Mouse (Mus musculus): ENCODE results near the gene Ngdn. TPM values are rescaled to one million over a fixed set of nuclear protein-coding genes. Genes with fewer than 3 reads are reported as not detected.
"Not testable (repeated sequence)": the region's sequence is repeated elsewhere in the genome, so short reads cannot be mapped to it uniquely, and the experiment has no call there.

Gene Ngdn
- total and polyA plus RNA-seq, 3 experiments: 75.4 to 111 (median 77.9) TPM

- no peak for TF ChIP-seq MXI1 (IDR thresholded peaks at IDR 0.05; ENCODE audit: low read depth, low read length)
- no peak for TF ChIP-seq ZMIZ1 (IDR thresholded peaks at IDR 0.05; ENCODE audit: low read depth, low read length)
- TF ChIP-seq BHLHE40 (IDR thresholded peaks at IDR 0.05; ENCODE audit: low read depth, low read length): no peak
- no peak for TF ChIP-seq MYC (IDR thresholded peaks at IDR 0.05; ENCODE audit: low read depth, low read length)
- TF ChIP-seq KAT2A (IDR thresholded peaks at IDR 0.05; ENCODE audit: insufficient replicate concordance, low read length): no peak
- TF ChIP-seq ELF1 (IDR thresholded peaks at IDR 0.05; ENCODE audit: low read depth, low read length): no peak
- no peak for TF ChIP-seq POLR2AphosphoS2 (IDR thresholded peaks at IDR 0.05; ENCODE audit: low read depth, low read length)
- no peak for TF ChIP-seq MEF2A (IDR thresholded peaks at IDR 0.05; ENCODE audit: borderline replicate concordance, low read depth, low read length)
- TF ChIP-seq MAX (IDR thresholded peaks at IDR 0.05; ENCODE audit: low read length): no peak
- TF ChIP-seq TCF12 (IDR thresholded peaks at IDR 0.05; ENCODE audit: low read depth, low read length): no peak
- no peak for TF ChIP-seq SMC3 (IDR thresholded peaks at IDR 0.05; ENCODE audit: low read depth, low read length)
- no peak for TF ChIP-seq CHD1 (IDR thresholded peaks at IDR 0.05; ENCODE audit: low read depth, low read length)
- dilution Hi-C loops (cut with MboI; ENCODE audit: extremely low pct_ligation_motif_present, extremely low pct_unique_long_range_greater_than_20kb, low sequenced_read_pairs): no loop called here
- no peaks in the 10 kb centered on the region for H3K79me2 ChIP-seq (replicated peaks; ENCODE audit: control insufficient read depth, extremely low read depth, insufficient read depth, poor library complexity, severe bottlenecking)
- no peak overlapping the region for H3K27ac ChIP-seq (ENCODE audit: insufficient read depth, low read depth)
- peaks cover 77% of the 10 kb centered on the region for H3K27me3 ChIP-seq (replicated peaks)
- H3K4me3 ChIP-seq (replicated peaks in 1 of 3; ENCODE audit: low read depth in 2 of 3, low read length in 2 of 3, poor library complexity in 1 of 3): no peak overlapping the region
- in situ Hi-C loops (cut with MboI; ENCODE audit: low pct_ligation_motif_present, low pct_unique_long_range_greater_than_20kb, low sequenced_read_pairs): loop anchor here (5.0 kb wide), 1 partner anchor 35 kb away; no protein-coding TSS in a partner anchor
- no peak for DNase-seq (ENCODE audit: extremely low read depth)
- H3K9ac ChIP-seq (ENCODE audit: insufficient read depth, low read depth): no peak overlapping the region
- peaks cover 6% of the 10 kb centered on the region for H3K9me3 ChIP-seq (replicated peaks; ENCODE audit: low read length)
- H3K4me1 ChIP-seq (ENCODE audit: control insufficient read depth in 1 of 2, insufficient read depth in 2 of 2): no peaks in the 10 kb centered on the region
- no peaks in the 10 kb centered on the region for H3K36me3 ChIP-seq (replicated peaks in 1 of 2; ENCODE audit: control insufficient read depth in 1 of 2, insufficient read depth in 1 of 2, low read length in 1 of 2)
- H3K4me2 ChIP-seq (ENCODE audit: insufficient read depth, low read depth, poor library complexity, severe bottlenecking): no peak overlapping the region
Measured at GRCm38 (mm10) chr14:54997297-54997696, 18.0 kb upstream of the Ngdn start.

- Histone ChIP-seq H3K36me3 (replicated peaks in 1 of 2; ENCODE audit: control insufficient read depth in 1 of 2, insufficient read depth in 1 of 2, low read length in 1 of 2) (no peaks in the 10 kb centered on the region), H3K9me3 (replicated peaks; ENCODE audit: low read length) (peaks cover 6% of the 10 kb centered on the region), H3K79me2 (replicated peaks; ENCODE audit: control insufficient read depth, extremely low read depth, insufficient read depth, poor library complexity, severe bottlenecking) (no peaks in the 10 kb centered on the region), H3K4me3 (replicated peaks in 1 of 3; ENCODE audit: low read depth in 2 of 3, low read length in 2 of 3, poor library complexity in 1 of 3) (no peak overlapping the region), H3K9ac (ENCODE audit: insufficient read depth, low read depth) (no peak overlapping the region), H3K27ac (ENCODE audit: insufficient read depth, low read depth) (no peak overlapping the region), H3K4me1 (ENCODE audit: control insufficient read depth in 1 of 2, insufficient read depth in 2 of 2) (no peaks in the 10 kb centered on the region), H3K27me3 (replicated peaks) (peaks cover 70% of the 10 kb centered on the region), H3K4me2 (ENCODE audit: insufficient read depth, low read depth, poor library complexity, severe bottlenecking) (no peak overlapping the region)
- no peak for DNase-seq (ENCODE audit: extremely low read depth)
- in situ Hi-C loops (cut with MboI; ENCODE audit: low pct_ligation_motif_present, low pct_unique_long_range_greater_than_20kb, low sequenced_read_pairs) (loop anchor here (5.0 kb wide), 1 partner anchor 36 kb away; no protein-coding TSS in a partner anchor), dilution Hi-C loops (cut with MboI; ENCODE audit: extremely low pct_ligation_motif_present, extremely low pct_unique_long_range_greater_than_20kb, low sequenced_read_pairs) (no loop called here)
- no peak for TF ChIP-seq JUN (IDR thresholded peaks at IDR 0.05; ENCODE audit: insufficient read depth, low read depth, low read length)
- TF ChIP-seq BHLHE40 (IDR thresholded peaks at IDR 0.05; ENCODE audit: low read depth, low read length): no peak
- TF ChIP-seq UBTF (IDR thresholded peaks at IDR 0.05; ENCODE audit: low read depth, low read length): no peak
- no peak for TF ChIP-seq CHD1 (IDR thresholded peaks at IDR 0.05; ENCODE audit: low read depth, low read length)
- TF ChIP-seq ZKSCAN1 (IDR thresholded peaks at IDR 0.05; ENCODE audit: borderline replicate concordance, low read depth, low read length): no peak
- no peak for TF ChIP-seq ZC3H11A (IDR thresholded peaks at IDR 0.05; ENCODE audit: low read depth, low read length)
- no peak for TF ChIP-seq MXI1 (IDR thresholded peaks at IDR 0.05; ENCODE audit: low read depth, low read length)
- no peak for TF ChIP-seq POLR2AphosphoS2 (IDR thresholded peaks at IDR 0.05; ENCODE audit: low read depth, low read length)
- TF ChIP-seq ELF1 (IDR thresholded peaks at IDR 0.05; ENCODE audit: low read depth, low read length): no peak
- no peak for TF ChIP-seq RAD21 (IDR thresholded peaks at IDR 0.05; ENCODE audit: low read depth, low read length)
- TF ChIP-seq TBP (conservative IDR thresholded peaks at IDR 0.05; ENCODE audit: low read depth, low read length): no peak
Measured at GRCm38 (mm10) chr14:54998680-54999079, 16.6 kb upstream of the Ngdn start.

- H3K4me3 ChIP-seq (replicated peaks in 1 of 3; ENCODE audit: low read depth in 2 of 3, low read length in 2 of 3, poor library complexity in 1 of 3); H3K9me3 ChIP-seq (replicated peaks; ENCODE audit: low read length); H3K9ac ChIP-seq (ENCODE audit: insufficient read depth, low read depth); H3K36me3 ChIP-seq (replicated peaks in 1 of 2; ENCODE audit: control insufficient read depth in 1 of 2, insufficient read depth in 1 of 2, low read length in 1 of 2); H3K4me1 ChIP-seq (ENCODE audit: control insufficient read depth in 1 of 2, insufficient read depth in 2 of 2); H3K79me2 ChIP-seq (replicated peaks; ENCODE audit: control insufficient read depth, extremely low read depth, insufficient read depth, poor library complexity, severe bottlenecking); dilution Hi-C loops (cut with MboI; ENCODE audit: extremely low pct_ligation_motif_present, extremely low pct_unique_long_range_greater_than_20kb, low sequenced_read_pairs); H3K4me2 ChIP-seq (ENCODE audit: insufficient read depth, low read depth, poor library complexity, severe bottlenecking); H3K27ac ChIP-seq (ENCODE audit: insufficient read depth, low read depth); DNase-seq (ENCODE audit: extremely low read depth): not testable (repeated sequence)
- in situ Hi-C loops (cut with MboI; ENCODE audit: low pct_ligation_motif_present, low pct_unique_long_range_greater_than_20kb, low sequenced_read_pairs): loop anchor here (5.0 kb wide), 1 partner anchor 38 kb away; no protein-coding TSS in a partner anchor
- peaks cover 66% of the 10 kb centered on the region for H3K27me3 ChIP-seq (replicated peaks)
Measured at GRCm38 (mm10) chr14:54999868-55000267, 15.4 kb upstream of the Ngdn start.

Measured in CH12.LX (cell line).